In genomic region chr14:122104881-122105280, GRCm38 (mm10) we compare ENCODE assay signal across 1 mouse cellular context.
A peak's percentile ranks its signal among the peaks of the same experiment; 100 is the strongest.
TF ChIP-seq lines count a peak whose summit lies in the region.

No protein-coding gene starts in this region.

TF ChIP-seq in MEL, 35 proteins besides CTCF, POLR2A, EP300 and RAD21 (continued from another document):
- peak; percentile 98 for TF ChIP-seq ETS1 (IDR thresholded peaks at IDR 0.05; ENCODE audit: low read depth, low read length)
- TF ChIP-seq MYB (IDR thresholded peaks at IDR 0.05; ENCODE audit: low read depth, low read length) = no peak
- no peak; the same call in 1 of the 2 replicates for TF ChIP-seq CHD2 (IDR thresholded peaks at IDR 0.05; ENCODE audit: low read length)
- TF ChIP-seq ZMIZ1 (IDR thresholded peaks at IDR 0.05; ENCODE audit: low read depth, low read length) = no peak; the same call in 1 of the 2 replicates
- TF ChIP-seq TCF12 (IDR thresholded peaks at IDR 0.05; ENCODE audit: low read depth, low read length) = peak; percentile 81
